Mouse (Mus musculus): ENCODE results near the gene Ext2. TPM values are rescaled to one million over a fixed set of nuclear protein-coding genes. Genes with fewer than 3 reads are reported as not detected.
A peak's percentile ranks its signal among the peaks of the same experiment; 100 is the strongest.

The Ext2 gene
- total RNA-seq, 2 experiments from 2014 or later, result 39.6 to 41.5 TPM

- DNase-seq, result peak; percentile 72
- Histone ChIP-seq H3K4me3 (no peak overlapping the region), H3K27ac (0 out of 2 replicates have a peak overlapping the region, but pooled peaks have one; percentile 28)
- intact Hi-C loops (cut with DNase I), result no loop called here
- no peak for TF ChIP-seq CTCF (IDR thresholded peaks at IDR 0.05)
Measured at GRCm38 (mm10) chr2:93666146-93666858, 156.1 kb downstream of the Ext2 start.

- DNase-seq, result no peak
- no peak overlapping the region for H3K27ac ChIP-seq
- intact Hi-C loops (cut with DNase I), result no loop called here
- no peak overlapping the region for H3K4me3 ChIP-seq
- TF ChIP-seq CTCF (IDR thresholded peaks at IDR 0.05), result no peak
Measured at GRCm38 (mm10) chr2:93665472-93665871, 156.9 kb downstream of the Ext2 start.

GRCm38 (mm10) chr2:93662240-93662865 lies 160.0 kb downstream of the Ext2 start:
- Histone ChIP-seq H3K4me3 (no peak overlapping the region), H3K27ac (no peak overlapping the region)
- DNase-seq, result peak; percentile 24
- intact Hi-C loops (cut with DNase I), result no loop called here
- TF ChIP-seq CTCF (IDR thresholded peaks at IDR 0.05), result no peak

GRCm38 (mm10) chr2:93661096-93661495 lies 161.3 kb downstream of the Ext2 start:
- no peak for DNase-seq
- intact Hi-C loops (cut with DNase I), result no loop called here
- TF ChIP-seq CTCF (IDR thresholded peaks at IDR 0.05), result no peak
- Histone ChIP-seq H3K4me3 (no peak overlapping the region), H3K27ac (no peak overlapping the region)

- DNase-seq, result no peak
- TF ChIP-seq CTCF (IDR thresholded peaks at IDR 0.05), result no peak
- no peak overlapping the region for H3K27ac ChIP-seq
- intact Hi-C loops (cut with DNase I), result loop anchor here (1.0 to 2.0 kb wide), 2 partner anchors 127 to 185 kb away; no protein-coding TSS in a partner anchor
- no peak overlapping the region for H3K4me3 ChIP-seq
Measured at GRCm38 (mm10) chr2:93659705-93660308, 162.6 kb downstream of the Ext2 start.

- TF ChIP-seq CTCF (IDR thresholded peaks at IDR 0.05), result peak; percentile 96
- DNase-seq, result no peak
- intact Hi-C loops (cut with DNase I), result loop anchor here (1.0 to 2.0 kb wide), 2 partner anchors 128 to 184 kb away; no protein-coding TSS in a partner anchor
- Histone ChIP-seq H3K4me3 (no peak overlapping the region), H3K27ac (no peak overlapping the region)
Measured at GRCm38 (mm10) chr2:93659004-93659403, 163.4 kb downstream of the Ext2 start.

- intact Hi-C loops (cut with DNase I), result no loop called here
- Histone ChIP-seq H3K27ac (no peak overlapping the region), H3K4me3 (no peak overlapping the region)
- no peak for DNase-seq
- TF ChIP-seq CTCF (IDR thresholded peaks at IDR 0.05), result no peak
Measured at GRCm38 (mm10) chr2:93654336-93655055, 167.9 kb downstream of the Ext2 start.

- no peak overlapping the region for H3K4me3 ChIP-seq
- DNase-seq, result peak; percentile 23
- no peak overlapping the region for H3K27ac ChIP-seq
- intact Hi-C loops (cut with DNase I), result no loop called here
- TF ChIP-seq CTCF (IDR thresholded peaks at IDR 0.05), result no peak
Measured at GRCm38 (mm10) chr2:93649243-93649870, 173.0 kb downstream of the Ext2 start.

GRCm38 (mm10) chr2:93647924-93648575 lies 174.3 kb downstream of the Ext2 start:
- intact Hi-C loops (cut with DNase I), result no loop called here
- Histone ChIP-seq H3K4me3 (no peak overlapping the region), H3K27ac (no peak overlapping the region)
- DNase-seq, result no peak
- no peak for TF ChIP-seq CTCF (IDR thresholded peaks at IDR 0.05)

GRCm38 (mm10) chr2:93647051-93647923 lies 175.1 kb downstream of the Ext2 start:
- intact Hi-C loops (cut with DNase I), result no loop called here
- Histone ChIP-seq H3K4me3 (peak overlapping the region; percentile 61), H3K27ac (no peak overlapping the region)
- no peak for TF ChIP-seq CTCF (IDR thresholded peaks at IDR 0.05)
- DNase-seq, result no peak

All from gastrocnemius, adult 2 months (tissue).